Mouse (Mus musculus): ENCODE measurements around the gene Il18. TPM values are rescaled to one million over a fixed set of nuclear protein-coding genes. Genes with fewer than 3 reads are reported as not detected.

The Il18 gene
- 65.9 TPM for polyA plus RNA-seq (2014; fragmentation: Illumina TruSeq; extraction: RNeasy Lipid Tissue Mini Kit (QIAGEN cat#74804))

DNA sequence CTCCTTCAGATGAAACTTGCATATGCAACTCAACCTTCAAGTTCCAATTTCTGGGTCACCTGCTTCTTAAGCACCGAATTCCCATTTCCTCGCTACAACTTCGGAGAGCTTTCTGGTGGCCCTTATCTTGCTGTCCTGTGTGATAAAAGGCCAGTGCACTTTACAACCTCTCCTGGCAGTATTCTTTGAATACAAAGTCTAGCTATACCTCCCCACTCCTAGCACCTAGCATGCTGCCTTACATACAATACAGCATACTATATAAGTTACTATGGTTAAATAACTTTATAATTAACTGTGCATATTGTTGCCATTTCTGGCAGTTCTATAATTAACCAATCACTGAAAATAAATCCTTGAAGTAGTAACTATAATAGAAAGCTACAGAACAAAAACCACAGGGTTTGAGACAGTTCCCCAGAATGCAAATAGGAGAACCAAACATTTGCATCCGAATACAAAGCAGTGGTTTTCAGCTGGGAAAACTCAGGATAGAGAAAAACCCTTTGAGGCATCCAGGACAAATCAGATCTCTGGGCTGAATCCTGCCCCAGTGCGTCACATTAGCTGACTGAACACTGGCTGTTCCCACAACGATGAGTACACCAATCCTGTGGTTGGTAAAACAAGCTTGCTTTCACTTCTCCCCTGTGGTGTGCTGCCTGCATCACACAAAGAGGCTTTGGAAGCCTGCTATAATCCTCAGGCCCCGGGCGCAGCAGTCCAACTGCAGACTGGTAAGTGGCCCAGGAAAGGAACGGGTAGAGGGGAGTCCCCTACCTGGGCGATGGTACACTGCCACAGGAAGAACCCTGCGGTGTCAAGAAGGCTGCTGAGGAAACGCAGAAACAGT, at the start of gene Il18:
Gene Il18, plus strand, starts transcription at position 587 of the 853 bp plus-strand sequence.

DNA sequence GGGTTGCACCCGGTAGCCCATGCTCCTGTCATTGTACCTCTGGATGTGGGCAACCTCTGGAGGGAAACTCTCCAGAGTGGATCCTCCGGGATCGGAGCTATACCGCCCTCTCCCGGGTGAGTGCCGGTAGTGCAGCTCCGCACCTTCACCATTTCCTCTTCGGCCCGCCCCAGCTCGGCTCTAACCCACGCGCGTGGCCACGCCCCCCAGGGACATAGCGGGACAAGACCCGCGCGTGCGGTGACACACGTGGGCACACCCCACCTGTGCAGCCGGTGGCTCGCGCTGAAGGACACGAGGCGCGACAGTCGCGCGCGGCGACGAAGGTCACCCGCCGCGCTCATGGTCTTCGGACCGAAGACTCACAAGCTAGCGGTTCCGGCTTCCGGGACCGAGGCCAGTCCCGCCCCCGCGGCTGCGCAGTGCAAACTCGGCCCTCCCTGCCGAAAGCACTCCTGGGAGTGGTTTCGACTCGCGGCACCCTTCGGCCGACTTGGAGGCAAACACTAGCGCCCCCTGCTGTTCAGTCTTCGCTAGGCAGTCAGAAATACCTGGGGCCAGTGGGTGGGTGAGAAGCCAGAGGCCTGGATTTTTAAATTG, 26.2 kb upstream of the Il18 start, which contains the start of gene Pts:
Gene Pts, minus strand, starts transcription at position 432 of the 600 bp plus-strand sequence.

DNA sequence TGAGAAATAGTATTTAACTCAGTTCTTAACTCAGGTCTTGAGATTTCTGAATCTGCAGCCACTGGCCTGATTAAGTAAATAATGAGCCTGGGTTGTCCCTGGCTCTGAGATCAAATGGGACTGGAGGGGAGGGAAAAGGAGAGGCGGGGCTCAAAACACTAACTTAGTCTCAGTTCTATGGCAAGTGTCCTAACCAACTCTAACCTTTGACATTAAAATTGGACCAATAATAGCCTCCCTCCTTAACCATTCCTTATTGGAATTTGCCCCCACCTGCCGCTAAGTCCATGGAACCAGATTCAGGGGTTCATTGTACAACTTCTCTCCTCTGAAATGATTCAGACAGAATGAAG, 443 bp downstream of the Il18 start, which contains the start of gene Bco2:
Gene Bco2, minus strand, starts transcription at position 88 of the 353 bp plus-strand sequence.

DNA sequence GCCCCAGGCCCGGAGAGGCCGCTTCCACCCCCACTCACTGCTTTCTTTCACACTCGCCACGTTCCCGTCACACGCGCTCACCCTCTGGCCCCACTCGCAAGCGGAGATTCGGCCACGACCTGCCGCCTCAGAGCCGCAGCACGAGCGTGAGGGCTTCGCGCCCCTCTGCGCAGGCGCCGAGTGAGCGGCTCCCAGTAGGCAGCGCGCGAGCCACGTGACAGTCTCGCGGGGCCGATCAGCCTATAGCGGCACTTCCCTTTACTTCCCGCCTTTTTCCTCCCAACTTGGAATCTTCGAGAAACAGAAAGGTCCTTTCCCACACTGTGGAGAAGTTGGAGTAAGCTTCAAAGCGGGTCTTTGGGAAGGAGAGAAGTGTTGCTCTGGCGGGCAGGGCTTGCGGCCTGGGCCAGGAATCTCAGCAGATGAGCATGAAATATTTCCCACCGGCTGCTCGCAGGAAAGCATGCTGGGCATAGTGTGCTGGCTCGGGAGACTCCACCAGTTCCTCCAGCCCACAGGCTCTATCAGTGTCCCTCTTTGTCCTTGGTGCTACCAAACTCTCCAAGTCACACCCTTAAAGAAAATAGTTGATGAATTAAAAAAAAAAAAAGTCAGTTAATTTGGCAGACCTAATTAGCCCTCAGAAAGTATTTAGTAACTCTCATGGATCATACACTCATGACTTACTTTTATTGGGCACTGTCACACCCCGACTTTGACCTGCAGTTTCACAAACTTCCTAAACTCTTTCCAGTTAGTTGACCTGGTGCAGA, 6.7 kb downstream of the Il18 start, which contains the start of gene Tex12:
Gene Tex12, minus strand, starts transcription at position 181 of the 773 bp plus-strand sequence.

DNA sequence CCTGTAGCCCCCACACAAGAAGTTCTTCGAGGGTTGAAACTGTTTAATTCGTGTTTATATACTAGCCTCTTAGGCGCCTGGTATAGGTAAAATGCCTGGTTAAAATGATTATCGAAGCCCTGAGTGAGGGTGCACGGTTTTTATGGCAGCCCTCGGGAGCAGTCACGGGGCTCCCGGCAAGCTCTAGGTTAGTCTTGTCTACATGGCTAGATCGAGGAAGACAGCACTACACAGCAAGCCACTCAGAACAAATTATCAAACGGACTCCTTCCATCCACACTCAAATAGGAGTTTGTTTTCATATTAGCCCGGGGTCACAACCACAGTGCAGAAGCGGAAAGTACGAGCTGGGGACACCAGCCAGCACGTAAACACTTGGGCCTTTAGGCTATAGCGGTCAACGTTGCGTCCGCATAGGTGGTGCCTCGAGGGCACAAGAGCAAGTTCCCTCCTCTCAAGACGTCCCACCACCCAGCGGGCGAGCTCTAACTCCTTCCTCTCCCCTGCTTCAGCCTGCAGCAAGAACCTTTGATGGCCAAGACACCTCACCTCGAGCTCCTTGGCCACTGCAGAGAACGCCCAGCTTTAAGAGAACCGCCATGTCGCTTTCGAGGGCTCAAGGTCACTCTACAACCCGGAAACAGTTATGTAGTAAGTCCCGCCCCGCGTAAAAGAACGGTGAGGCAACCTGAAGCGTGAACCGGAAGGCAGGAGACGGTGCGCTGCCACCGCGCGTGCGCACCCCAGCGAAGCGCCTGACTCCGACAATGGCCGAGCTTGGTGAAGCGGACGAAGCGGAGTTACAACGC, 48.8 kb downstream of the Il18 start, which contains the start of the genes Sdhd and Timm8b:
Gene Sdhd, minus strand, starts transcription at position 624 of the 809 bp plus-strand sequence.
Gene Timm8b, plus strand, starts transcription at position 722 of the 809 bp plus-strand sequence.

GRCm38 (mm10) chr9:50616766-50617603, 62.4 kb downstream of the Il18 start, which contains the start of the genes Pih1d2 and Nkapd1:
Gene Pih1d2, plus strand, starts transcription at chr9:50617321.
Gene Nkapd1, minus strand, starts transcription at chr9:50617464.

Other genes with a start within 250 kb of the Il18 start
- gene Rpl10-ps3, start 209.9 kb upstream of the Il18 start, polyA plus RNA-seq (2014; fragmentation: Illumina TruSeq; extraction: RNeasy Lipid Tissue Mini Kit (QIAGEN cat#74804)): 272 TPM
- gene Plet1, start 60.3 kb upstream of the Il18 start, polyA plus RNA-seq (2014; fragmentation: Illumina TruSeq; extraction: RNeasy Lipid Tissue Mini Kit (QIAGEN cat#74804)): 147 TPM
- gene Pts, start 26.1 kb upstream of the Il18 start, polyA plus RNA-seq (2014; fragmentation: Illumina TruSeq; extraction: RNeasy Lipid Tissue Mini Kit (QIAGEN cat#74804)): 124 TPM
- gene Bco2, start 354 bp downstream of the Il18 start, polyA plus RNA-seq (2014; fragmentation: Illumina TruSeq; extraction: RNeasy Lipid Tissue Mini Kit (QIAGEN cat#74804)): 4.8 TPM
- 2.1 TPM for gene Tex12, start 6.5 kb downstream of the Il18 start, polyA plus RNA-seq (2014; fragmentation: Illumina TruSeq; extraction: RNeasy Lipid Tissue Mini Kit (QIAGEN cat#74804))
- gene Sdhd, start 49.0 kb downstream of the Il18 start, polyA plus RNA-seq (2014; fragmentation: Illumina TruSeq; extraction: RNeasy Lipid Tissue Mini Kit (QIAGEN cat#74804)): 137 TPM
- 85.1 TPM for gene Timm8b, start 49.1 kb downstream of the Il18 start, polyA plus RNA-seq (2014; fragmentation: Illumina TruSeq; extraction: RNeasy Lipid Tissue Mini Kit (QIAGEN cat#74804))
- gene Pih1d2, start 62.5 kb downstream of the Il18 start, polyA plus RNA-seq (2014; fragmentation: Illumina TruSeq; extraction: RNeasy Lipid Tissue Mini Kit (QIAGEN cat#74804)): 10.3 TPM
- gene Nkapd1, start 62.6 kb downstream of the Il18 start, polyA plus RNA-seq (2014; fragmentation: Illumina TruSeq; extraction: RNeasy Lipid Tissue Mini Kit (QIAGEN cat#74804)): 157 TPM
- 84.0 TPM for gene Dlat, start 105.0 kb downstream of the Il18 start, polyA plus RNA-seq (2014; fragmentation: Illumina TruSeq; extraction: RNeasy Lipid Tissue Mini Kit (QIAGEN cat#74804))
- gene Dixdc1, start 184.7 kb downstream of the Il18 start, polyA plus RNA-seq (2014; fragmentation: Illumina TruSeq; extraction: RNeasy Lipid Tissue Mini Kit (QIAGEN cat#74804)): 16.8 TPM
- 14.3 TPM for gene 2310030G06Rik, start 191.7 kb downstream of the Il18 start, polyA plus RNA-seq (2014; fragmentation: Illumina TruSeq; extraction: RNeasy Lipid Tissue Mini Kit (QIAGEN cat#74804))
- gene Cryab, start 196.5 kb downstream of the Il18 start, polyA plus RNA-seq (2014; fragmentation: Illumina TruSeq; extraction: RNeasy Lipid Tissue Mini Kit (QIAGEN cat#74804)): 6.0 TPM
- not detected for gene Hspb2, start 197.5 kb downstream of the Il18 start, polyA plus RNA-seq (2014; fragmentation: Illumina TruSeq; extraction: RNeasy Lipid Tissue Mini Kit (QIAGEN cat#74804))
- 5.1 TPM for gene Fdxacb1, start 213.4 kb downstream of the Il18 start, polyA plus RNA-seq (2014; fragmentation: Illumina TruSeq; extraction: RNeasy Lipid Tissue Mini Kit (QIAGEN cat#74804))
- 10.7 TPM for gene Alg9, start 220.2 kb downstream of the Il18 start, polyA plus RNA-seq (2014; fragmentation: Illumina TruSeq; extraction: RNeasy Lipid Tissue Mini Kit (QIAGEN cat#74804))
- 61.9 TPM for gene 1110032A03Rik, start 220.7 kb downstream of the Il18 start, polyA plus RNA-seq (2014; fragmentation: Illumina TruSeq; extraction: RNeasy Lipid Tissue Mini Kit (QIAGEN cat#74804))